Mouse (Mus musculus): ENCODE results near the gene Gm49673.
"Not testable (repeated sequence)": the region's sequence is repeated elsewhere in the genome, so short reads cannot be mapped to it uniquely, and the experiment has no call there.

GRCm38 (mm10) chr17:8155010-8155409 lies 7.4 kb upstream of the Gm49673 start:
- not testable (repeated sequence) for TF ChIP-seq CTCF (IDR thresholded peaks at IDR 0.05; ENCODE audit: control insufficient read depth, insufficient read depth, low read length); POLR2A (IDR thresholded peaks at IDR 0.05; ENCODE audit: borderline replicate concordance, control insufficient read depth, low read depth, low read length)
